Comparison of ENCODE assay signal across 8 mouse cellular contexts in genomic region chr4:128720110-128720509, GRCm38 (mm10). TPM values are rescaled to one million over a fixed set of nuclear protein-coding genes. Genes with fewer than 3 reads are reported as not detected.
A peak's percentile ranks its signal among the peaks of the same experiment; 100 is the strongest.
DNase-seq lines count a peak whose midpoint lies in the region; ATAC-seq lines count a peak whose summit lies in the region.

No protein-coding gene starts in this region.

- H3K27ac ChIP-seq in hindbrain, embryonic 15.5 days (replicated peaks) = peak overlapping the region; percentile 28; the same call in 1 of the 2 replicates
- peak overlapping the region; percentile 32 for H3K27ac ChIP-seq in limb, embryonic 10.5 days
- H3K27ac ChIP-seq in midbrain, embryonic 13.5 days = peak overlapping the region; percentile 74

- H3K9me3 ChIP-seq in hindbrain, embryonic 15.5 days = no peaks in the 10 kb centered on the region
- H3K9me3 ChIP-seq in limb, embryonic 10.5 days (replicated peaks) = no peaks in the 10 kb centered on the region
- H3K9me3 ChIP-seq in midbrain, embryonic 13.5 days = no peaks in the 10 kb centered on the region

- no peaks in the 10 kb centered on the region for H3K36me3 ChIP-seq in hindbrain, embryonic 15.5 days
- 0 out of 2 replicates have a peak, but pooled peaks cover 6% of the 10 kb centered on the region for H3K36me3 ChIP-seq in limb, embryonic 10.5 days
- H3K36me3 ChIP-seq in midbrain, embryonic 13.5 days = no peaks in the 10 kb centered on the region

- DNase-seq in lung, adult 18-20 months = peak; percentile 54 to 66
- DNase-seq in lung, postnatal 25 days (ENCODE audit: low spot score) = no peak
- DNase-seq in cerebellum, adult 9-10 months = peak; percentile 77
- DNase-seq in limb, embryonic 10.5 days (ENCODE audit: low spot score) = no peak
- no peak for DNase-seq in yolk sac, embryonic 10.5 days (ENCODE audit: low spot score)
- DNase-seq in gastrocnemius, postnatal 36 days = no peak

- no peaks in the 10 kb centered on the region for H3K27me3 ChIP-seq in hindbrain, embryonic 15.5 days
- H3K27me3 ChIP-seq in limb, embryonic 10.5 days (ENCODE audit: low read depth, poor library complexity, severe bottlenecking) = peaks cover 43% of the 10 kb centered on the region
- H3K27me3 ChIP-seq in midbrain, embryonic 13.5 days = no peaks in the 10 kb centered on the region

- no peak for ATAC-seq in hindbrain, embryonic 15.5 days (ENCODE audit: low FRiP score, low read depth)
- ATAC-seq in midbrain, embryonic 13.5 days = no peak

- H3K9ac ChIP-seq in hindbrain, embryonic 15.5 days = no peak overlapping the region
- 0 out of 2 replicates have a peak overlapping the region, but pooled peaks have one; percentile 7 for H3K9ac ChIP-seq in midbrain, embryonic 13.5 days (replicated peaks)

- no peak overlapping the region for H3K4me2 ChIP-seq in hindbrain, embryonic 15.5 days
- no peak overlapping the region for H3K4me2 ChIP-seq in midbrain, embryonic 13.5 days (replicated peaks)

- H3K4me1 ChIP-seq in hindbrain, embryonic 15.5 days (replicated peaks) = peaks cover 66% of the 10 kb centered on the region
- H3K4me1 ChIP-seq in limb, embryonic 10.5 days = peaks cover 87% of the 10 kb centered on the region
- peaks cover 90% of the 10 kb centered on the region for H3K4me1 ChIP-seq in midbrain, embryonic 13.5 days (replicated peaks)

- WGBS in hindbrain, embryonic 15.5 days = 12% methylated on average over 5 of the region's 5 CpGs
- 29% methylated on average over 5 of the region's 5 CpGs for WGBS in limb, embryonic 10.5 days
- WGBS in midbrain, embryonic 13.5 days = 21% methylated on average over 5 of the region's 5 CpGs

- no peak overlapping the region for H3K4me3 ChIP-seq in hindbrain, embryonic 15.5 days
- H3K4me3 ChIP-seq in limb, embryonic 10.5 days = no peak overlapping the region
- no peak overlapping the region for H3K4me3 ChIP-seq in midbrain, embryonic 13.5 days (replicated peaks)

- intact Hi-C loops in gastrocnemius, postnatal 36 days (cut with DNase I) = no loop called here

RNA-seq across cellular contexts. Expression of gene A3galt2, which starts 35.1 kb away (rescaled TPM):
- 0.18 and 0.24 TPM in 2 replicates for polyA plus RNA-seq in hindbrain, embryonic 15.5 days (2015; fragmentation: Nextera tagmentation; extraction: Ambion mirVana)
- 0.10 TPM in 1 of 2 replicates, not detected in the other for polyA plus RNA-seq in limb, embryonic 10.5 days (2016; fragmentation: Nextera tagmentation; extraction: Ambion mirVana)
- polyA plus RNA-seq in midbrain, embryonic 13.5 days (2015; fragmentation: Nextera tagmentation; extraction: Ambion mirVana) = 0.23 and 0.58 TPM in 2 replicates
- total RNA-seq in gastrocnemius, postnatal 36 days (2021) = under 1 TPM; 0.10 to 0.20 TPM

Comparison
In these comparisons a context has a peak if more than half of its experiments do, and no peak if none do; other contexts are left out.
1. DNase-seq: peak in lung, adult 18-20 months (2 of 2) and cerebellum, adult 9-10 months (single experiment); none in lung, postnatal 25 days (single experiment), limb, embryonic 10.5 days (single experiment), yolk sac, embryonic 10.5 days (single experiment) and gastrocnemius, postnatal 36 days (0 of 2).
2. Peak in every context shown above with its lines, with median percentiles within 50 percentile points of each other: H3K27ac ChIP-seq.